Mouse (Mus musculus) bone marrow macrophage, adult 2 months (primary cell): ENCODE measurements around the gene Bzw2.

Experiments used
- CTCF ChIP-seq: IDR thresholded peaks from 2 replicates; pipeline ENCODE4 v1.5.1; 2012; ENCODE audit warnings: low read depth, mild to moderate bottlenecking, low read length, moderate library complexity
- POLR2A ChIP-seq: IDR thresholded peaks from 2 replicates; pipeline ENCODE4 v1.6.1; 2012; ENCODE audit warnings: mild to moderate bottlenecking, low read depth, low read length, borderline replicate concordance

GRCm38 (mm10) chr12:36047593-36047992 lies 110.3 kb downstream of the Bzw2 start:
- TF ChIP-seq CTCF: no peak
- TF ChIP-seq POLR2A: no peak
